Mouse (Mus musculus) megakaryocyte, embryonic 14.5 days (primary cell): ENCODE data around the gene Med18.

ENCODE experiments used
- FLI1 ChIP-seq: IDR thresholded peaks from 2 replicates; pipeline ENCODE4 v1.6.1; 2012; ENCODE audit warnings: low read length, inconsistent platforms, mixed read lengths
- GATA1 ChIP-seq: IDR thresholded peaks from 3 replicates; pipeline ENCODE4 v1.6.1; 2012; ENCODE audit warnings: mixed read lengths, low read length, inconsistent platforms, borderline replicate concordance

DNA sequence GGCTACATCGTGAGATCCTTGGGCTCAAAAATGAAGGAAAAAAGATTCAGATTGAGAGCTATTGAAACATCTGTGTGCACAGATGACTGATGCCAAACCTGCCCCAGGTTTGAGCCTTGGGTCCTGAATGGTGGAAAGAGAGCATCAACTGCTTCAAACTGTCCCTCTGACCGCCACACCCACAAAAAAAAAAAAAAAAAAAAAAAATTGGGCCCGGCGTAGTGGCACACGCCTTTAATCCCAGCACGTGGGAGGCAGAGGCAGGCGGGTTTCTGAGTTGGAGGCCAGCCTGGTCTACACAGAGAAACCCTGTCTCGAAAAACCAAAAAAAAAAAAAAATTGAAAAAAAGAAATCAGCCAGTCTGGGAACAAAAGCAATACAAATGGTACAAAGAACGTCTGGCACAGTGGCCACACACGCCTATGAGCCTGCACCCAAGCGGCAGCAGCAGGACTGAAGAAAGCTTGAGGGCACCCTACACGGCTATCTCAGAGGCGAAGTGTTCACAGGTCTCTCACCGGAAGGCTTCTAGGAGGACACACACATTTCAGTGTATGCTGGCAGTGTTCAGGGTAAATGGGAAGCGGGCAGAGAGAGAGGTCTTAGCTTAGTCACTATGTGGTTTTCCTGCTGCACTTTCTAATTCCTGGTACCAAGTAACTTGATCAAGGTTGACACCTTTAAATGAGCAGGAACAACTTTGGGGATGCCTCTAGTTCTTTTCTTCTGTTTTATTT lies 26.7 kb upstream of the Med18 start:
- TF ChIP-seq GATA1 (no peak), FLI1 (no peak)
